Mouse (Mus musculus) ES-Bruce4 (cell line): ENCODE results near the gene Dnajc6.

ENCODE experiments used
- CTCF ChIP-seq: IDR thresholded peaks from one replicate; pipeline ENCODE4 v1.8.1; 2011; ENCODE audit warnings: low read depth, low read length
- POLR2A ChIP-seq: IDR thresholded peaks from one replicate; pipeline ENCODE4 v1.8.1; 2011; ENCODE audit warnings: low read length; ENCODE audit not compliant: insufficient read depth

DNA sequence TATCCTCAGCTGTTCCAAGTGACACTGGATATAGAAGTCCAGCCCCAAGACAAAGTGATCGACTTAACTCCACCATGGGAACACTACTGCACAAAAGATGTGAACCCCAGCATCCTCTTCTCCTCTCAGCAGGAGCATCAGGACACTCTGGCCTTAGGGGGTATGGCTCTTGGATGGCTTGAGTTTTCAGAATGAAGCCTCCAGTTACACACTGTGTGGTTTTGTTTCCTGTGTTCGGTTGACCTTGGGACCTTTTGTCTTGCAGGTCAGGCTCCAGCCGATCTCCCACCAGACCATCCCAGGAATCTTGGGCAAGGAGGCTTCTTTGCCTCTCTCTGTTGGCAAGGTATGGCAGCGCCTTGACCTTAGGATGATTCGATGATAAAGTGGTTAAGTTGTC lies 120.1 kb downstream of the Dnajc6 start:
- TF ChIP-seq CTCF = no peak
- no peak for TF ChIP-seq POLR2A
